Mouse (Mus musculus) heart, adult 8-10 months (tissue): ENCODE data around the gene Aloxe3. TPM values are rescaled to one million over a fixed set of nuclear protein-coding genes. Genes with fewer than 3 reads are reported as not detected.
"Not testable (repeated sequence)": the region's sequence is repeated elsewhere in the genome, so short reads cannot be mapped to it uniquely, and the experiment has no call there.

Experiments used
- DNase-seq: peaks from one replicate; pipeline ENCODE4 v3.0.0; 2022; ENCODE audit warnings: low spot score
- total RNA-seq, 4 experiments: library from RNA; stranded (reverse); gene quantifications; 2 replicates each; pipeline ENCODE4 v1.2.4; 2022

Gene Aloxe3
- not detected for total RNA-seq

- no peak for DNase-seq
Measured at GRCm38 (mm10) chr11:69125852-69125918, at the start of gene Aloxe3. TSS of gene Aloxe3 (plus strand) at chr11:69125896.

DNA sequence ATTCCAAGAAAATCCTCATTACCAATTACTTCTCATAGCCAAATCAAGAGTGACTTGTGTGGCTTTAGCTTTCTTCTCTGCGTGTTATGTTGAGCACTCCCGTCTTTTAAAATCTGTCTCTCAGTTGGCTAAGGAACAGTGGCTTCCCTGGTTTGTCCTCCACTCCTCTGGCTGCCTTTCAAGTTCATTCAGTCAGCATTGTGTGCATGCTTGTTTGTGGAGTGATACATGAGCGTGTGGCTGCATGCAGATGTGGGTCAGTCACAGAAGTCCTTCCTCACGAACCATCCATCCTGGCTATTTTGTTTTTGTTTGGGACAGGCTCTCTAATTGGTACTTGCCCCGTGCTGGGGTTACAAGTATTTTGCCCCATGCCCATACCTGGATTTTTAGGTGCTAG is 49.1 kb upstream of the Aloxe3 start:
- no peak for DNase-seq

- no peak for DNase-seq
Measured at GRCm38 (mm10) chr11:69077316-69077715, 48.4 kb upstream of the Aloxe3 start.

- no peak for DNase-seq
Measured at GRCm38 (mm10) chr11:69078041-69078440, 47.7 kb upstream of the Aloxe3 start.

DNA sequence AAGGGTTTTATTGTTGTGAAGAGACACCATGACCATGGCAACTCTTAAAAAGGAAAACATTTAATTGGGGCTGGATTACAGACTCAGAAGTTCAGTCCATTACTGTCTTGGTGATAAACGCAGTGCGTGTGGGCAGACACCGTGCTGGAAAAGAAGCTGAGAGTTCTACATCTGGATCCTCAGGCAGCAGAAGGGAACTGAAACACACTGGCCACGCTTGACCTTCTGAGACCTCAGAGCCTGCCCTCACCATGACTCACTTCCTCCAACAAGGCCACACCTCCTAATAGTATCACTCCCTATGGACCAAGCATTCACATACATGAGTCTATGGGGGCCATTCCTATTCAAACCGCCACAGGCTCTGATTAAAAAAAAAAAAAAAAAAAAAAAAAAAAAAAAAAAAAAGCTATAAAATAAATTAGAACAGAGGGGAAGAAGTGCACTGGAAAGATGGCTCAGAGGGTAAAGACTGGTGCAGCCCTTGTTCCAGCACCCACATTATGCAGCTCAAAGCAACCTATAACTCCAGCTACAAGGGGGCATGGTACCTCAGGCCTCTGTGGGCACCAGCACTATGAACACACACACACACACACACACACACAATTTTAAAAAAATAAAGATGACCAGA is 46.8 kb upstream of the Aloxe3 start:
- DNase-seq: no peak

DNA sequence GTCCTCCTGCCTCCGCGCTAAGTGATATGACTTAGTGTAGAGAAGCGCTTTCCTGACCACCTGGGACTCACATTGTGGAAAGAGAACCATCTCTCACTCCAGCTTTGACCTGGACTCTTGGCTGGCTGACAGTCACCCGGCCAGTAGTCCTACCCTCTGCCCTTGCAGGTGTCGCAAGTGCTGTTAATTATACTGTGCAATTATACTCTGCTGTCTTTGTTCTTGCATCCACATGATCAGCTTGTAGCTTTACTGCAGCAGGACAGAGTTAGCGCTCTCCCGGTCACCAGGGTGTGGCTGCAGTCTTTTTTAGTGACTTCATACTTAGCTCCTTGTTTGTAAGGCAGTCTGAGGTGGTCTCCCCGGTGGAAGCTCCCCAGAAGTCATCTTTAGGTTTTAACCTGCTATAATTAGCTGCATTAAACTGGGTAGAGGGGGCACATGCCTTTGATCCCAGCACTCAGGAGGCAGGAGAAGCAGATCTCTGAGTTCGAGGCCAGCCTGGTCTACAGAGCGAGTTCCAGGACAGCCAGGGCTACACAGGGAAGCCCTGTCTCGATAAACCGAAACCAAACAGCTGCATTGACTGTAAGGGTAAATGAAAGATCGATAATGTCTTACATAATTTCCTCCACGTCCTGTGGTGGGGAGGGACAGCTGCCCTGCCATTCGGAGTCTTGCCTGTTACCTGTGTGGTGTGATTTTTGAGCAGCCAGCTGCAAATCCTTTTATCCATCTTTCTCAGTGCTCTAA is 45.4 kb upstream of the Aloxe3 start:
- no peak for DNase-seq

GRCm38 (mm10) chr11:69080855-69081222 is 44.9 kb upstream of the Aloxe3 start:
- no peak for DNase-seq

DNA sequence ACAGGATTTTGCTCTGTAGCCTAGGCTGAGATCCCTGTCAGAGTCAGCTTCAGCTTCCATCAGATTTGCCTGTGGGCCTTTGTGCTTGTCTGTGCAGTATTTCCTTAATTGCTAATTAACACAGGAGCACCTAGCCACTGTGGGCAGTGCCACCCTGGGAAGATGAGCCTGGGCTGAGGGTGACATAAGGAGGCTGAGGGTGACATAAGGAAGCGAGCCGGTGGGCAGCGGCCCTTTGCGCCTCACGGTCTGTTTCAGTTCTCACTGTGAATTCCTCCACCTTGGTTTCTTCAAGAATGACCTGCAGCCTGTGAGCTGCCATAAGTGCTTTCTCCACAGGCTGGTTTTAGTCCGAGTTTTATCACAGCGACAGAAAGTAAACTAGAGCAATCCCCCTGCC is 44.1 kb upstream of the Aloxe3 start:
- DNase-seq: no peak

DNA sequence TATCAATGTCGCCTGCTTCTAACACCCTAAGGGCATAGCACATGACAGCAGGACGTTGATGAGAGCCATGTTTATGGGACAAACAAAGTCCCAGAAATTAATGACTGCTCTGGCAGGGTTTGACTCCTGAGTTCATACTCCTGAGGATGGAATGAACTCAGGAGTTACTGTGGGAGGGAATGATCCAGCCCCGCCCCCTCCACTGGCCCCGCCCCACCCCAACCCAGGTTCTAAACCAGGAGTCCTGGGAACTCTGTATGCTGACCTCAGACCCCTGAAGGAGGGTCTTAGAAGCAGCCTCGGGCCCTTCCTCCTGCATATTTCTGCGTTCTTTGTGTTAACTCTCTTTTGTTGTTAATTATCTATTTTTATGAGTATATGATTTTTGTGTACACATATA is 40.1 kb upstream of the Aloxe3 start:
- DNase-seq: no peak

GRCm38 (mm10) chr11:69086390-69086789 is 39.3 kb upstream of the Aloxe3 start:
- no peak for DNase-seq

- DNase-seq: no peak
Measured at GRCm38 (mm10) chr11:69087082-69087481, 38.6 kb upstream of the Aloxe3 start.

- no peak for DNase-seq
Measured at GRCm38 (mm10) chr11:69087597-69087996, 38.1 kb upstream of the Aloxe3 start.

GRCm38 (mm10) chr11:69088103-69088855 is 37.4 kb upstream of the Aloxe3 start, which contains the start of gene Vamp2:
TSS of gene Vamp2 (plus strand) at chr11:69088490.
- peak; percentile 89 for DNase-seq

GRCm38 (mm10) chr11:69088856-69089615 is 36.7 kb upstream of the Aloxe3 start:
- no peak for DNase-seq

- no peak for DNase-seq
Measured at GRCm38 (mm10) chr11:69089616-69090290, 35.9 kb upstream of the Aloxe3 start.

DNA sequence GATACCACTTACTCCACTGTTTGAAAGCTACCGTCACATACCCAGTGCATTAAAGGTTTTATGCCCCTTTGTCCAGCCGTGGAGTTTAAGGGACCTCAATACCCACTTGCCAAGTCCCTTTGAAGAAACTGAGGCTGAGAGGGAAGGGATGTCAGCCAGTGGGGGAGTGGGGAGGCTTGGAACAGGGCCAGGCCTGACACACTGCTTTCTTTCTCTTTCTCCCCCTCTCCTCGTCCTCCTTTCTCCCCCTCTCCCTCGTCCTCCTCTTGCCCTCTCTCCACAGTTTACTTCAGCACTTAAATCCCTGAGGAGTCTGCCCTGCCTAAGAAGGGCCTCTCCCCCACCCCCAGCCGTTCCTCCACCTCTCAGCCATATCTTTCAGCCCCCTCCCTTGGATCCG is 35.3 kb upstream of the Aloxe3 start:
- no peak for DNase-seq

GRCm38 (mm10) chr11:69091566-69092385 is 33.9 kb upstream of the Aloxe3 start:
- DNase-seq: no peak

DNA sequence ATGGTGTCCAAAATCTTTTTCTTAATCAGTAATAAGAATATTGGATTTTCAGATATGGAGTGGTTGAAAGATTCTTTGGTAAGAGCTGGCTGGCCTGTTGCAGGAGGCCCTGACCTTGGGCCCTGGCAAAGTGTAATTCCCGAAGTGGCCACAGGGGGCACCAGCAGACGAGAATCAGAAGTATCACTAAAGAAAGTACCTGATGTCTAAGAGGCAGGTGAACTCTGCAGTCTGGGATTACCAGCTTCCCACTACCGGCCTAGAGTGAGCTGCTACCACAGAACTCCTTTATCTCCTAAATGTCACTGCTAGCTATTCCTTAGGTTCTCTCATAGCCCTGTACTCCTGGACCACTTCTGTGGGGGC is 33.3 kb upstream of the Aloxe3 start:
- DNase-seq: peak; percentile 88

GRCm38 (mm10) chr11:69092871-69093270 is 32.8 kb upstream of the Aloxe3 start:
- DNase-seq: no peak

- not testable (repeated sequence) for DNase-seq
Measured at GRCm38 (mm10) chr11:69093856-69094255, 31.8 kb upstream of the Aloxe3 start.
